Mouse (Mus musculus): ENCODE measurements around the gene Hypk. TPM values are rescaled to one million over a fixed set of nuclear protein-coding genes. Genes with fewer than 3 reads are reported as not detected.

Gene Hypk
- polyA plus RNA-seq, 1 experiment from 2014 or later, result 87.4 TPM

- H3K27me3 ChIP-seq (ENCODE audit: insufficient read depth, low read length), result no peaks in the 10 kb centered on the region
- DNase-seq (no peak), ATAC-seq (ENCODE audit: insufficient read depth) (no peak)
- WGBS, result 70% methylated on average over 3 of the region's 3 CpGs
- no peak for TF ChIP-seq CTCF (IDR thresholded peaks at IDR 0.05; ENCODE audit: low read depth)
- H3K27ac ChIP-seq (ENCODE audit: low read depth), result no peak overlapping the region
- peak overlapping the region; percentile 100 for H3K9ac ChIP-seq
- no peaks in the 10 kb centered on the region for H3K9me3 ChIP-seq (ENCODE audit: low read depth, low read length)
- H3K36me3 ChIP-seq (ENCODE audit: insufficient read depth), result peaks cover 40% of the 10 kb centered on the region
- peaks cover 4% of the 10 kb centered on the region; the same call in 1 of the 2 replicates for H3K4me1 ChIP-seq (ENCODE audit: insufficient read depth)
- H3K4me2 ChIP-seq, result peak overlapping the region; percentile 78
- peak overlapping the region; percentile 99 for H3K4me3 ChIP-seq (ENCODE audit: low read depth, low read length)
These were observed 37.5 kb upstream of the Hypk start for GRCm38 (mm10) chr2:121415591-121415990.

- no peak for DNase-seq
- WGBS, result 90% methylated on average over 6 of the region's 6 CpGs
- Histone ChIP-seq H3K4me3 (ENCODE audit: low read depth, low read length) (no peak overlapping the region), H3K27me3 (ENCODE audit: insufficient read depth, low read length) (no peaks in the 10 kb centered on the region), H3K4me1 (ENCODE audit: insufficient read depth) (peaks cover 4% of the 10 kb centered on the region; the same call in 1 of the 2 replicates), H3K27ac (ENCODE audit: low read depth) (no peak overlapping the region), H3K36me3 (ENCODE audit: insufficient read depth) (peaks cover 47% of the 10 kb centered on the region), H3K9me3 (ENCODE audit: low read depth, low read length) (no peaks in the 10 kb centered on the region), H3K4me2 (peak overlapping the region; percentile 78), H3K9ac (peak overlapping the region; percentile 10; the same call in 1 of the 2 replicates)
- no peak for TF ChIP-seq CTCF (IDR thresholded peaks at IDR 0.05; ENCODE audit: low read depth)
- ATAC-seq (ENCODE audit: insufficient read depth), result no peak
These were observed 36.7 kb upstream of the Hypk start for GRCm38 (mm10) chr2:121416356-121416755.

- no peak for TF ChIP-seq CTCF (IDR thresholded peaks at IDR 0.05; ENCODE audit: low read depth)
These were observed 34.6 kb upstream of the Hypk start for GRCm38 (mm10) chr2:121418476-121418875.

GRCm38 (mm10) chr2:121423166-121423565 lies 29.9 kb upstream of the Hypk start:
- H3K9ac ChIP-seq, result no peak overlapping the region
- ATAC-seq (ENCODE audit: insufficient read depth) (no peak), DNase-seq (no peak)
- TF ChIP-seq CTCF (IDR thresholded peaks at IDR 0.05; ENCODE audit: low read depth), result no peak
- WGBS, result 90% methylated on average over 2 of the region's 2 CpGs
- H3K4me1 ChIP-seq (ENCODE audit: insufficient read depth), result no peaks in the 10 kb centered on the region
- no peak overlapping the region for H3K4me2 ChIP-seq
- no peaks in the 10 kb centered on the region for H3K27me3 ChIP-seq (ENCODE audit: insufficient read depth, low read length)
- H3K36me3 ChIP-seq (ENCODE audit: insufficient read depth), result peaks cover 91% of the 10 kb centered on the region
- no peaks in the 10 kb centered on the region for H3K9me3 ChIP-seq (ENCODE audit: low read depth, low read length)
- H3K4me3 ChIP-seq (ENCODE audit: low read depth, low read length), result no peak overlapping the region
- H3K27ac ChIP-seq (ENCODE audit: low read depth), result no peak overlapping the region

More at GRCm38 (mm10) chr2:121418476-121418875, 34.6 kb upstream of the Hypk start:
- Histone ChIP-seq H3K27me3 (ENCODE audit: insufficient read depth, low read length) (no peaks in the 10 kb centered on the region), H3K27ac (ENCODE audit: low read depth) (no peak overlapping the region), H3K4me3 (ENCODE audit: low read depth, low read length) (no peak overlapping the region), H3K9ac (no peak overlapping the region), H3K36me3 (ENCODE audit: insufficient read depth) (peaks cover 67% of the 10 kb centered on the region), H3K4me1 (ENCODE audit: insufficient read depth) (peaks cover 4% of the 10 kb centered on the region; the same call in 1 of the 2 replicates), H3K4me2 (no peak overlapping the region), H3K9me3 (ENCODE audit: low read depth, low read length) (no peaks in the 10 kb centered on the region)
- ATAC-seq (ENCODE audit: insufficient read depth) (no peak), DNase-seq (no peak)
- WGBS, result 80% methylated on average over 3 of the region's 3 CpGs

GRCm38 (mm10) chr2:121425890-121426289 lies 27.2 kb upstream of the Hypk start:
- DNase-seq (no peak), ATAC-seq (ENCODE audit: insufficient read depth) (no peak)
- Histone ChIP-seq H3K4me3 (ENCODE audit: low read depth, low read length) (no peak overlapping the region), H3K27ac (ENCODE audit: low read depth) (no peak overlapping the region), H3K9ac (no peak overlapping the region), H3K9me3 (ENCODE audit: low read depth, low read length) (no peaks in the 10 kb centered on the region), H3K36me3 (ENCODE audit: insufficient read depth) (peaks cover 98% of the 10 kb centered on the region), H3K27me3 (ENCODE audit: insufficient read depth, low read length) (no peaks in the 10 kb centered on the region), H3K4me2 (no peak overlapping the region), H3K4me1 (ENCODE audit: insufficient read depth) (no peaks in the 10 kb centered on the region)
- no peak for TF ChIP-seq CTCF (IDR thresholded peaks at IDR 0.05; ENCODE audit: low read depth)
- 86% methylated on average over 2 of the region's 2 CpGs for WGBS

GRCm38 (mm10) chr2:121434854-121435253 lies 18.2 kb upstream of the Hypk start:
- Histone ChIP-seq H3K36me3 (ENCODE audit: insufficient read depth) (peaks cover 96% of the 10 kb centered on the region), H3K4me3 (ENCODE audit: low read depth, low read length) (no peak overlapping the region), H3K4me1 (ENCODE audit: insufficient read depth) (no peaks in the 10 kb centered on the region), H3K27ac (ENCODE audit: low read depth) (no peak overlapping the region), H3K27me3 (ENCODE audit: insufficient read depth, low read length) (no peaks in the 10 kb centered on the region), H3K9me3 (ENCODE audit: low read depth, low read length) (no peaks in the 10 kb centered on the region), H3K4me2 (no peak overlapping the region), H3K9ac (no peak overlapping the region)
- peak; percentile 44 for TF ChIP-seq CTCF (IDR thresholded peaks at IDR 0.05; ENCODE audit: low read depth)
- DNase-seq, result peak; percentile 68
- ATAC-seq (ENCODE audit: insufficient read depth), result no peak
- WGBS, result 94% methylated on average over 1 of the region's 1 CpGs

- no peak for TF ChIP-seq CTCF (IDR thresholded peaks at IDR 0.05; ENCODE audit: low read depth)
- ATAC-seq (ENCODE audit: insufficient read depth), result no peak
These were observed 13.3 kb upstream of the Hypk start for GRCm38 (mm10) chr2:121439746-121440145.

More at GRCm38 (mm10) chr2:121439746-121440145, 13.3 kb upstream of the Hypk start:
- Histone ChIP-seq H3K9me3 (ENCODE audit: low read depth, low read length) (no peaks in the 10 kb centered on the region), H3K4me2 (no peak overlapping the region), H3K9ac (no peak overlapping the region), H3K27me3 (ENCODE audit: insufficient read depth, low read length) (no peaks in the 10 kb centered on the region; the same call in 1 of the 2 replicates), H3K4me1 (ENCODE audit: insufficient read depth) (peaks cover 4% of the 10 kb centered on the region), H3K4me3 (ENCODE audit: low read depth, low read length) (no peak overlapping the region), H3K27ac (ENCODE audit: low read depth) (no peak overlapping the region), H3K36me3 (ENCODE audit: insufficient read depth) (peaks cover 49% of the 10 kb centered on the region)
- 65% methylated on average over 4 of the region's 4 CpGs for WGBS
- no peak for DNase-seq

All from lung, embryonic 14.5 days (tissue).